Mouse (Mus musculus) intestine, embryonic 16.5 days (tissue): ENCODE measurements around the gene Usp48. TPM values are rescaled to one million over a fixed set of nuclear protein-coding genes. Genes with fewer than 3 reads are reported as not detected.

Source experiments
- ATAC-seq: fragments of 200-750 bp; cut with Nextera tagmentation; 2 replicates; pipeline ENCODE4 v1.8.0; 2017; ENCODE audit warnings: moderate TSS enrichment, moderate library complexity
- H3K27ac ChIP-seq: fragments of 300-500 bp; sonication (generic); 2 replicates; pipeline ENCODE4 v1.5.1; 2014; ENCODE audit warnings: mild to moderate bottlenecking, low read length
- H3K27me3 ChIP-seq: fragments of 300-500 bp; sonication (generic); replicated peaks from 2 replicates; pipeline ENCODE4 v1.6.1; 2014; ENCODE audit warnings: low read length, control low read depth, mixed read lengths; ENCODE audit not compliant: control insufficient read depth, insufficient read depth
- H3K36me3 ChIP-seq: fragments of 300-500 bp; sonication (generic); 2 replicates; pipeline ENCODE4 v1.6.1; 2014; ENCODE audit warnings: low read length, control low read depth; ENCODE audit not compliant: control insufficient read depth, insufficient read depth
- H3K4me1 ChIP-seq: fragments of 300-500 bp; sonication (generic); 2 replicates; pipeline ENCODE4 v1.6.1; 2014; ENCODE audit warnings: low read length, control low read depth, mixed read lengths; ENCODE audit not compliant: control insufficient read depth, insufficient read depth
- H3K4me2 ChIP-seq: fragments of 300-500 bp; sonication (generic); 2 replicates; pipeline ENCODE4 v1.6.1; 2014; ENCODE audit warnings: low read depth, low read length, control low read depth
- H3K4me3 ChIP-seq: fragments of 300-500 bp; sonication (generic); 2 replicates; pipeline ENCODE4 v1.5.1; 2014; ENCODE audit warnings: mild to moderate bottlenecking, low read length
- H3K9ac ChIP-seq: fragments of 300-500 bp; sonication (generic); 2 replicates; pipeline ENCODE4 v1.6.1; 2014; ENCODE audit warnings: low read depth, low read length
- H3K9me3 ChIP-seq: fragments of 300-500 bp; sonication (generic); 2 replicates; pipeline ENCODE4 v1.6.1; 2016; ENCODE audit warnings: low read length, control low read depth; ENCODE audit not compliant: control insufficient read depth
- WGBS: fragments of 180-500 bp; shearing (Covaris S2); extraction: QIAGEN DNeasy Blood & Tissue Kit; methylation state at CpG from one replicate; pipeline ENCODE4 v1.1.7; 2014; 5-methylcytosine and 5-hydroxymethylcytosine counted together
- polyA plus RNA-seq: library from polyadenylated mRNA; unstranded; fragments of >200 nt; fragmentation: Nextera tagmentation; extraction: Ambion mirVana; gene quantifications from 2 replicates; pipeline ENCODE4 v1.2.1, GENCODE M21; 2015

The Usp48 gene
- 48.3 and 48.4 TPM in 2 replicates for polyA plus RNA-seq

GRCm38 (mm10) chr4:137593601-137594495 lies at the start of gene Usp48:
TSS of gene Usp48 (plus strand) at chr4:137593755.
- H3K27me3 ChIP-seq = no peaks in the 10 kb centered on the region
- H3K27ac ChIP-seq = peak within 1 kb of the TSS; percentile 99
- H3K4me2 ChIP-seq = peak within 1 kb of the TSS; percentile 80
- H3K4me3 ChIP-seq = peak within 1 kb of the TSS; percentile 88
- H3K4me1 ChIP-seq = peaks cover 27% of the 10 kb centered on the region
- peak within 1 kb of the TSS; percentile 91 for H3K9ac ChIP-seq
- H3K9me3 ChIP-seq = no peaks in the 10 kb centered on the region
- under 1% methylated on average over 91 of the region's 92 CpGs for WGBS
- ATAC-seq = peak; percentile 96
- H3K36me3 ChIP-seq = no peaks in the 10 kb centered on the region

GRCm38 (mm10) chr4:137545568-137545967 lies 48.0 kb upstream of the Usp48 start:
- Histone ChIP-seq H3K9me3 (no peaks in the 10 kb centered on the region), H3K27ac (no peak overlapping the region), H3K36me3 (peaks cover 13% of the 10 kb centered on the region), H3K27me3 (no peaks in the 10 kb centered on the region), H3K4me3 (no peak overlapping the region), H3K9ac (no peak overlapping the region), H3K4me1 (0 out of 2 replicates have a peak, but pooled peaks cover 3% of the 10 kb centered on the region), H3K4me2 (no peak overlapping the region)
- WGBS = 94% methylated on average over 9 of the region's 9 CpGs
- ATAC-seq = no peak

GRCm38 (mm10) chr4:137546003-137546525 lies 47.5 kb upstream of the Usp48 start:
- Histone ChIP-seq H3K27me3 (no peaks in the 10 kb centered on the region), H3K9ac (no peak overlapping the region), H3K27ac (no peak overlapping the region), H3K4me3 (no peak overlapping the region), H3K4me2 (no peak overlapping the region), H3K9me3 (no peaks in the 10 kb centered on the region), H3K36me3 (peaks cover 13% of the 10 kb centered on the region), H3K4me1 (0 out of 2 replicates have a peak, but pooled peaks cover 3% of the 10 kb centered on the region)
- no peak for ATAC-seq
- WGBS = 83% methylated on average over 5 of the region's 5 CpGs

GRCm38 (mm10) chr4:137553466-137553865 lies 40.1 kb upstream of the Usp48 start:
- WGBS = 92% methylated on average over 17 of the region's 17 CpGs
- no peaks in the 10 kb centered on the region for H3K27me3 ChIP-seq

GRCm38 (mm10) chr4:137556673-137557210 lies 36.8 kb upstream of the Usp48 start:
- H3K9me3 ChIP-seq = no peaks in the 10 kb centered on the region
- H3K27me3 ChIP-seq = no peaks in the 10 kb centered on the region
- H3K9ac ChIP-seq = no peak overlapping the region
- no peak overlapping the region for H3K4me3 ChIP-seq
- no peaks in the 10 kb centered on the region for H3K4me1 ChIP-seq
- no peak overlapping the region for H3K4me2 ChIP-seq
- H3K36me3 ChIP-seq = peaks cover 28% of the 10 kb centered on the region
- no peak overlapping the region for H3K27ac ChIP-seq
- 80% methylated on average over 16 of the region's 16 CpGs for WGBS
- ATAC-seq = no peak

More at GRCm38 (mm10) chr4:137553466-137553865, 40.1 kb upstream of the Usp48 start:
- peaks cover 34% of the 10 kb centered on the region for H3K36me3 ChIP-seq
- H3K9ac ChIP-seq = no peak overlapping the region
- H3K4me1 ChIP-seq = no peaks in the 10 kb centered on the region
- no peak overlapping the region for H3K4me3 ChIP-seq
- no peak overlapping the region for H3K27ac ChIP-seq
- no peaks in the 10 kb centered on the region for H3K9me3 ChIP-seq
- no peak for ATAC-seq
- no peak overlapping the region for H3K4me2 ChIP-seq

- no peaks in the 10 kb centered on the region for H3K4me1 ChIP-seq
- no peak overlapping the region for H3K27ac ChIP-seq
- no peak overlapping the region for H3K4me2 ChIP-seq
- ATAC-seq = no peak
- 82% methylated on average over 9 of the region's 9 CpGs for WGBS
- H3K9me3 ChIP-seq = no peaks in the 10 kb centered on the region
- no peaks in the 10 kb centered on the region for H3K27me3 ChIP-seq
- no peak overlapping the region for H3K9ac ChIP-seq
- H3K4me3 ChIP-seq = no peak overlapping the region
- H3K36me3 ChIP-seq = peaks cover 5% of the 10 kb centered on the region; the same call in 1 of the 2 replicates
These were observed 23.7 kb upstream of the Usp48 start for GRCm38 (mm10) chr4:137569873-137570272.

- H3K4me3 ChIP-seq = no peak within 1 kb of the TSS
- WGBS = 92% methylated on average over 10 of the region's 10 CpGs
- no peak for ATAC-seq
- 0 out of 2 replicates have a peak, but pooled peaks cover 2% of the 10 kb centered on the region for H3K36me3 ChIP-seq
- H3K9ac ChIP-seq = no peak within 1 kb of the TSS
- no peak within 1 kb of the TSS for H3K4me2 ChIP-seq
- H3K27ac ChIP-seq = no peak within 1 kb of the TSS
- H3K27me3 ChIP-seq = no peaks in the 10 kb centered on the region
- H3K4me1 ChIP-seq = peaks cover 5% of the 10 kb centered on the region; the same call in 1 of the 2 replicates
- no peaks in the 10 kb centered on the region for H3K9me3 ChIP-seq
These were observed 19.1 kb upstream of the Usp48 start, which contains the start of gene Ldlrad2 for GRCm38 (mm10) chr4:137574469-137574868. TSS of gene Ldlrad2 (minus strand) at chr4:137574569.

GRCm38 (mm10) chr4:137577486-137577885 lies 16.1 kb upstream of the Usp48 start:
- Histone ChIP-seq H3K4me3 (no peak overlapping the region), H3K27ac (no peak overlapping the region), H3K4me1 (peaks cover 5% of the 10 kb centered on the region; the same call in 1 of the 2 replicates), H3K27me3 (no peaks in the 10 kb centered on the region), H3K9ac (no peak overlapping the region), H3K36me3 (no peaks in the 10 kb centered on the region), H3K4me2 (no peak overlapping the region), H3K9me3 (no peaks in the 10 kb centered on the region)
- ATAC-seq = no peak
- 92% methylated on average over 12 of the region's 12 CpGs for WGBS

GRCm38 (mm10) chr4:137578181-137578845 lies 15.2 kb upstream of the Usp48 start:
- WGBS = 4% methylated on average over 39 of the region's 39 CpGs
- Histone ChIP-seq H3K4me2 (peak overlapping the region; percentile 61), H3K27ac (no peak overlapping the region), H3K27me3 (no peaks in the 10 kb centered on the region), H3K36me3 (no peaks in the 10 kb centered on the region), H3K9ac (peak overlapping the region; percentile 41), H3K4me3 (peak overlapping the region; percentile 34), H3K9me3 (no peaks in the 10 kb centered on the region), H3K4me1 (peaks cover 5% of the 10 kb centered on the region; the same call in 1 of the 2 replicates)
- ATAC-seq = peak; percentile 58; the same call in 1 of the 2 replicates
